Mouse (Mus musculus) testis, postnatal 14 days (tissue): ENCODE measurements at regions not wholly inside any gene's neighbourhood (a gene's known extent, or its start where the extent isn't known, plus 50 kb on each side); places are given as distances from the start of the nearest gene placed in this dataset.

Source experiments
- DNase-seq: peaks from one replicate; pipeline ENCODE4 v3.0.0; 2021; ENCODE audit warnings: low spot score

DNA sequence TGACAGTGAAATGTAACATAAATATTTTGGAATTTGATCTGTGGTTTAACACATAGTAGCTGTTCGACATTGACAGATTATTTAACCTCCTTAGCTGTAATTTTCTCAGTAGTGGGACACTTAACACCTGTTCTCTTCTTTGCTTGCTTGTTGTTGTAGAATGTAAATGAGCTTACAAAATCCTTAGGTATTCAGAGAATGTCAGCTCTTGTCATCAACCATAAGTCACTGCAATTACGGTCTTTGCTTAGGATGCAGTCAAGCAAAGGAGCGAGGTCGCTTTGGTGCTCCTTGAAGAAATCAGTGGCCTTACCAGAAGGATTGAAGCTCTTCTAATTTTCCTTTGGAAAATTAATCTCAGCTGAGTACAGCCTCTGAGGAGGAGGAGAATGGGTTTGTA is 311.2 kb upstream of the Pappa start:
- DNase-seq = no peak

DNA sequence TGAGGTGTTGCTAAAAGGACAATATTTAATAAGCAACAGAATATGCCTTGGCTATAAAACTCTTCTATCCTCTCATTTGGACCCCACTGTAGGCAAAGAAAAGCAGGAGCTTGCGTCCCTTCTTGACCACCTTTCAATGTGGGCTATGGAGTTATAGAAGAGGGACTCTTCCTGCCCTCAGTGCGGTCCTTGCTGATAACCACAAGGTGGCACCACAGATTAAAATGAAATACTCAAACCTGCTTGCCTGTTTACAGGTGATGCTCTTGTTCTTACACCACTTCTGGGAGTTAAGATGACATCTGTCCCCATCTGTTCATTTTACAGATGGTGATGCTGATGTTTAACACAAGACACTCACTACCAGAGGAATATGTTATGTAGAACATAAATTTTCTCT is 291.1 kb upstream of the Pappa start:
- DNase-seq = no peak

DNA sequence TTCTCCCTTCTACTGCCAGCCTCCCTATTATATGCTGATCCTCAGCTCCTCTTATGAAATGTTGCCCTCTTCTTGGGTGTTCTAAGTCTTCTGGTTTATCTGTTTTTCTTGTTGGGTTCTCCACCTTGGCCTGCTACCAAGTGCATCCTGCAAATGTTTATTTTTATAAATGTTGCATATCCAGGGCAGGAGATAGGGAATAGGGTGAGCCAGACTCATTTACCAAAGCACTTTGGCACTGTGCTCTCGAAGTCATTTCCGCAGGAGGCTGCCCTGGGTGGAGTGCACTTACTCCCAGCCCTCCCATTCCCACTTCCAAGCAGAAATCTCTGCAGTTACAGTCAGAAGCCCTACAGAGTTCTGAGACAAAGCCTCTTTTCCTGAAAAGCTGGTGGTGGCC is 249.5 kb upstream of the Pappa start:
- DNase-seq = no peak

DNA sequence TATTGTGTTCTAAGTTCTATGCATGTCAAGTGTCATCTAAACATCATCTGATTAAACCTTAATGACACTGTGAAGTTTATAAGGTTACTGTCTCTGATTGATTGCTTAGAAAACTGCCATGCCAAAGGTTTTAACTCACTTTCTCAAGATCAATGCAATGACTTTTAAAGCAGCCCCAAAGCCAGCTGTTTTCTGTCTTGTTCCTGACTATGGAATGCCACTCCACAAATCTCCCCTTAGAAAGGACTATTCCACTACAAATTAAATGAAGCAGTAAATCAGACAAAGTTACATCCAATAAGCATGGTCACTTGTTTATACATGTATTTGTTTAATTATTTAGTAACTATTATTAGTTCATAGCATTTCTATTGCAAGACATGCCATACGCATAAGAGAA is 247.1 kb upstream of the Pappa start:
- DNase-seq = no peak

DNA sequence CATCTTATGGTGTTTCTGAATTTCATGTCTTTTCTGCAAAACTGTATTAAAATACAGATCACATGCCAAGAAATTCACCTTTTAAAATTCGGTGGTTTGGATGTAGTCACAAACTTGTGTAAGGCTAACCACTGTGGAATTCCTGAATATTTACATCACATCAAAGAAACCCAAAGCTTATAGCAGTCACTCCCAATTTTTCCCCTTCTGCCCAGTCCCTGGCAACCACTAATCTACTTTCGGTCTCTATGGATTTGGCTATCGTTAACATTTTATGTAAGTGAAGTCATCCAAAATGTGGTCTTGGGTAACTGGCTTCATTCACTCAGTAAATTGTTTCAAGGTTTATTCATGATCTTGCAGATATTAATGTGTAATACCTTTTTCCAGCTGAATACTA is 226.0 kb upstream of the Pappa start:
- no peak for DNase-seq

DNA sequence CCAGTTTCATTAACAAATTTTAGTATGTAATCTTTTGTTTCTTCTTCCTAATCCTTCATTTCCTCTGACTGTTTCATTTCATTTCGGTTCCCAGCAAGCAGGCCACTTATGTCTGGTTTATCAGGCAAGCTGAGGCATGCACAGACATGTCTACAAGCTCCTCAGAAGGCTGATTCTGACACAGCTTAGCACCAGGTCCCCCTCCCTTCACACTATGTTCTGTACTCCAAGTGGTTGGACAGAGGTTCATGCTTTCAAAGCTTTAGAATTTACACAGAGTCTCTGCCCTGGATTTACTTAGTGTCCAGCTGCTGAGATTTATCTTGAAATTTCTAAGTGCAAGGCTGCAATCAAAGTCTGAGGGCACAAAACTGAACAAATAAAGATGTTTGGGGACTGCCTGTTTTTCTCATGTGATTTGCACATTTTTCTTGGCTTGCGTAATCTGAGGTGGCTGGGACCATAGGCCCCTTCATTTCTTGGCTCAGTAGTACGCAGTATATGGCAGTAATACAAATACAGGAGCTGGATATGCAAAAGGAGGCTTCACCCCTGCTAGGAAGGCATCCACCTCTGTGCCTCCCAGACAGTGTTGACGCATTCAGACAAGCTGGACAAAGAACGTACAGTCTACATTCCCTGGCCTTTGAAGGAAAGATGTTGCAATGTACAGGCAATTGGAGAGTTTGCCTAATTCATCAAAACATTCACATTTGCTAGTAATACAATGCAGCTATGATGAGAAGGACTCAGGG is 222.7 kb upstream of the Pappa start:
- DNase-seq = no peak

DNA sequence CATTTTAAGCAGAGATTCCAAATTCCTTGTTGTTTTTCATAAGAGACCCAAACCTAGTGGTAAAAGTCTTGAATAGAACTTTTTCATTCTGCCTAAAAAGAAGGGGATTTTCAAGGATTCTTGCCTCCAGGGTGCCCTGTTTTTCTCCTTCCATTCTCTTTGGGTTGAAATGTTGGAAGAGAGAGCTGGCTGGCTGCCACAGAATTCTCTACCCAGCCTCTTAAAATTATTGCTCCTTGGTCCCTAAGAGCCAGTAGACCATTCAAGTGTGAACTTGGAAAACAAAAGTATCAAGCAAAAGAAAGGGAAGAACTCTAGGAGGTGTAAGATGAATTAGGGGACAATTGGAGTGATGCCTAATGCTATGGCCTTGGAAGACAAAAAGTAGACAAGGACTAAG is 200.2 kb upstream of the Pappa start:
- DNase-seq = no peak

DNA sequence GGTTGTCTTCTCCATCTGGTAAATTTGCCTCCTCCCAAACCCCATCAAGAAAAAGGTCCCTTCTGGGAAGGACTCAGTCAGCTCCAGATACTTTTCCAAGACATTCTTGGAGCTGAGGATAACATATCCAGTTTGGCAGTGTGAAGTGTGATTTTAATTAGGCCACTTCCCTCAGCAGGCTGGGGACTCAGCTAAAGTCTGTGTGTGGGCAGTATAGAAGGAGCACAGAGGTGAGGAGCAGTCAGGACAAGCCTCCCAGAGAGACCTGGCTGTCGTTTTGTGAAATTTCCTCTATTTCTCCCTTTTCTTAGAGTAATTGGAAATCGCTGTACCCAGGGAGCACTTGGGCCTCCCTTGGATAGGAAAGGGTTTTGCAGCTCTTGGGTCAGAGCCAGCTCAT is 195.4 kb upstream of the Pappa start:
- DNase-seq = no peak

DNA sequence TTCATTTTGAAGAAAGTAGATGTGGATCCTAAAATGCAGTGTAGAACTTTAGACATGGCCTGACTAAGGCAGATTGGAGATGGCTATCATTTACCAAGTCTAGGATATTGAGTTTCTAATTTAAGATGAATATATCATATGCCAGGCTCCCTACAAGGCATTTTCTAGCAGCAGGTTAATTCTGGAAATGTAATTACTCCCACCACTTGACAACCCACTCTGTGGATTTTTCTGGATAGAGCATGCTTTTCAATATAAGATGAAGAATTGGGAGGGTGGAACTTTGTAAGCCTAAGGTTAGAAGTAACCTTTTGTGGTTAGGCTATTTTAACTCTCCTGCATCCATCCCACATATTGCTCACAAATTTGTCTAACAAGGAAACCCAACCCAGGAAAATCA is 178.4 kb upstream of the Pappa start:
- DNase-seq = no peak

DNA sequence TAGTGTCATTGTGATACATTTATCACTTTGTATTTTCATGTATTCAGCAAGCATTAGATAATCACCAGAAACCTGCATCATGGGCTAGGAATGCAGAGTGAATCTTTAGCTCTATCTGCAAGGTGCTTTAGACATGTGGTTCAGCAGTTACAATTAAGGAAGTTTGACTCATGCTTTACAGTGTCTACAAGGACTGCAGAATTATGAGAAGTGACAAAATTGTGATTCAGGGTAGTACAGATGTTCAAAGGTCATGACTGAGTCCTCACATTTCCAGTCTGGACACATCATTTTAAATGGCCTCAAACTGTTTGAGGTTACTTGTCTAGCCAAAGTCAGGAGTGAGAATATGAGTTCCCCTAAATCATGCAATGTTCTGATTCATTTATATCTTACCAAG is 171.3 kb upstream of the Pappa start:
- DNase-seq = no peak

DNA sequence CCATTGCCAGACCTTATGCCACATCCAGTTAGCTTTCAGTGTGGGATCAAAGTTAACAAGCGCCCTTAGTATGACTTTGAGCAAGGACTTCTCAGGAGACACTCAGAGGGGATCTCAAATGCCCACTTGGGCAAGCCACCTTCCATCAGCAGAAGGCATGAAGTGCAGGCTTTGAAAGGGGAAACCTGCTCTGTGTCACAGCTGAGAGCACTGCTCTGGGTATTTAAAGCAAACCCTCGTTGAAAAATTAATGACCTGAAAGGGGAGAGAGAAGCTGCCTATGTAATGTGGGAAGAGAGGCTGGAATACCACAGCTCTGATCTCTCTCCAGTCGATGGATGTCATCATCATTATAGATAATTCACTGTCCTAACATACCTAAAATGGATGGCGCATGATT is 165.1 kb upstream of the Pappa start:
- DNase-seq = no peak

DNA sequence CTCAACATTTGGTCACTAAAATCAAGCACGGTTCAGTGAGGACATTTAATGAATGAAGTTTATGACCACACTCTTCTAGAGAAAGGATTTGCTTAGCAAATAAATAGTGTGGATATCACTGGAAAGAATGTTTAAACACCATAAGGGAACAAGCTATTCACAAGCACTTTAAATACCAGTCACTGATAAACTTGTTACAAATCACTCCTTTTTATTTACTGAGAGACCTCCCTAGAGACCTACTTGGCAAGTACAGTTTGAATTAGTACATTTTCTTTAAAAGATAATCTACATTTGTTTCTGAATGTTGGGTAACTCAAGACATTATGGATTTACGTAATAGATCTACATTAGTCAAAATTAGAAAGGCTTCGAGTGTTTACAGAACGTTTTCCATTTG is 162.2 kb upstream of the Pappa start:
- DNase-seq = no peak
